Mouse (Mus musculus) gastrocnemius, postnatal 10 days (tissue): ENCODE data around the gene Kctd8. TPM values are rescaled to one million over a fixed set of nuclear protein-coding genes. Genes with fewer than 3 reads are reported as not detected.
"Not testable (repeated sequence)": the region's sequence is repeated elsewhere in the genome, so short reads cannot be mapped to it uniquely, and the experiment has no call there.

ENCODE experiments used
- DNase-seq: peaks from one replicate; pipeline ENCODE4 v3.0.0; 2021; ENCODE audit warnings: mixed read lengths
- long read RNA-seq, 2 experiments: library from polyadenylated mRNA; stranded (forward); transcript quantifications; one replicate each; pipeline ENCODE4 v2.0.0; 2021
- total RNA-seq, 2 experiments: library from RNA; stranded (reverse); gene quantifications; 2 replicates each; pipeline ENCODE4 v1.2.3; 2021

The Kctd8 gene
- total RNA-seq, result under 1 TPM; 0.16 to 0.25 TPM
- long read RNA-seq, experiment 1, partial matches to known transcripts, result 0 of 1 reads
- long read RNA-seq, experiment 1, other reads (novel, unspliced or antisense), result 0 of 1 reads
- long read RNA-seq, experiment 2, partial matches to known transcripts, result 0 of 1 reads
- long read RNA-seq, experiment 2, other reads (novel, unspliced or antisense), result 1 of 1 reads

- DNase-seq, result peak; percentile 45
Measured at GRCm38 (mm10) chr5:69340919-69341801, at the start of gene Kctd8. Kctd8 (minus strand) TSS chr5:69341679.

GRCm38 (mm10) chr5:69379072-69379471, 37.6 kb upstream of the Kctd8 start:
- DNase-seq, result no peak

GRCm38 (mm10) chr5:69350596-69350995, 9.1 kb upstream of the Kctd8 start:
- DNase-seq, result no peak

- DNase-seq, result peak; percentile 7
Measured at GRCm38 (mm10) chr5:69340102-69340918, 1.2 kb downstream of the Kctd8 start.

- no peak for DNase-seq
Measured at GRCm38 (mm10) chr5:69339623-69339970, 1.9 kb downstream of the Kctd8 start.

- no peak for DNase-seq
Measured at GRCm38 (mm10) chr5:69338916-69339622, 2.4 kb downstream of the Kctd8 start.

- no peak for DNase-seq
Measured at GRCm38 (mm10) chr5:69327561-69327960, 13.9 kb downstream of the Kctd8 start.

- DNase-seq, result no peak
Measured at GRCm38 (mm10) chr5:69324566-69325230, 16.8 kb downstream of the Kctd8 start.

- no peak for DNase-seq
Measured at GRCm38 (mm10) chr5:69312611-69313010, 28.9 kb downstream of the Kctd8 start.

GRCm38 (mm10) chr5:69301665-69302064, 39.8 kb downstream of the Kctd8 start:
- no peak for DNase-seq

- DNase-seq, result no peak
Measured at GRCm38 (mm10) chr5:69292353-69292752, 49.1 kb downstream of the Kctd8 start.

- DNase-seq, result no peak
Measured at GRCm38 (mm10) chr5:69284359-69284758, 57.1 kb downstream of the Kctd8 start.

- DNase-seq, result no peak
Measured at GRCm38 (mm10) chr5:69252366-69252765, 89.1 kb downstream of the Kctd8 start.

- DNase-seq, result no peak
Measured at GRCm38 (mm10) chr5:69241931-69242330, 99.5 kb downstream of the Kctd8 start.

GRCm38 (mm10) chr5:69233560-69233959, 107.9 kb downstream of the Kctd8 start:
- no peak for DNase-seq

GRCm38 (mm10) chr5:69231649-69232048, 109.8 kb downstream of the Kctd8 start:
- not testable (repeated sequence) for DNase-seq

- DNase-seq, result no peak
Measured at GRCm38 (mm10) chr5:69227147-69227546, 114.3 kb downstream of the Kctd8 start.

- DNase-seq, result no peak
Measured at GRCm38 (mm10) chr5:69222608-69223007, 118.9 kb downstream of the Kctd8 start.

- no peak for DNase-seq
Measured at GRCm38 (mm10) chr5:69215216-69215615, 126.3 kb downstream of the Kctd8 start.

GRCm38 (mm10) chr5:69209401-69209800, 132.1 kb downstream of the Kctd8 start:
- no peak for DNase-seq

- no peak for DNase-seq
Measured at GRCm38 (mm10) chr5:69207713-69208112, 133.8 kb downstream of the Kctd8 start.
